Mouse (Mus musculus) thymus, postnatal 14 days (tissue): ENCODE results near the gene Tceanc.

Experiments
- DNase-seq: peaks from one replicate; pipeline ENCODE4 v3.0.0; 2021

The Tceanc gene

GRCm38 (mm10) chrX:166518345-166518744 lies at the start of gene Tceanc:
Tceanc (minus strand) TSS chrX:166518567.
- DNase-seq = no peak

- DNase-seq = no peak
These were observed 47.6 kb upstream of the Tceanc start for GRCm38 (mm10) chrX:166565983-166566382.

- DNase-seq = no peak
These were observed 47.0 kb upstream of the Tceanc start for GRCm38 (mm10) chrX:166565401-166565800.

GRCm38 (mm10) chrX:166564900-166565299 lies 46.5 kb upstream of the Tceanc start:
- DNase-seq = no peak

- DNase-seq = no peak
These were observed 41.0 kb upstream of the Tceanc start for GRCm38 (mm10) chrX:166559333-166559732.

GRCm38 (mm10) chrX:166552355-166552754 lies 34.0 kb upstream of the Tceanc start:
- DNase-seq = no peak

GRCm38 (mm10) chrX:166546495-166546894 lies 28.1 kb upstream of the Tceanc start:
- no peak for DNase-seq

GRCm38 (mm10) chrX:166535138-166535537 lies 16.8 kb upstream of the Tceanc start:
- DNase-seq = no peak

- no peak for DNase-seq
These were observed 15.1 kb upstream of the Tceanc start for GRCm38 (mm10) chrX:166533432-166533831.

- DNase-seq = no peak
These were observed 13.3 kb upstream of the Tceanc start for GRCm38 (mm10) chrX:166531671-166532070.

GRCm38 (mm10) chrX:166528126-166528525 lies 9.8 kb upstream of the Tceanc start:
- no peak for DNase-seq

- no peak for DNase-seq
These were observed 7.4 kb upstream of the Tceanc start for GRCm38 (mm10) chrX:166525637-166526315.

GRCm38 (mm10) chrX:166520782-166521181 lies 2.4 kb upstream of the Tceanc start:
- no peak for DNase-seq

GRCm38 (mm10) chrX:166516631-166517030 lies 1.7 kb downstream of the Tceanc start:
- no peak for DNase-seq

- DNase-seq = no peak
These were observed 2.4 kb downstream of the Tceanc start for GRCm38 (mm10) chrX:166515923-166516322.

GRCm38 (mm10) chrX:166514035-166514434 lies 4.3 kb downstream of the Tceanc start:
- peak; percentile 41 for DNase-seq

GRCm38 (mm10) chrX:166512071-166512470 lies 6.3 kb downstream of the Tceanc start:
- DNase-seq = no peak

GRCm38 (mm10) chrX:166511107-166511506 lies 7.3 kb downstream of the Tceanc start:
- DNase-seq = no peak

- DNase-seq = peak; percentile 94
These were observed 8.3 kb downstream of the Tceanc start for GRCm38 (mm10) chrX:166509761-166510738.

- no peak for DNase-seq
These were observed 13.9 kb downstream of the Tceanc start for GRCm38 (mm10) chrX:166504421-166504820.

- DNase-seq = no peak
These were observed 18.7 kb downstream of the Tceanc start for GRCm38 (mm10) chrX:166499496-166500190.

GRCm38 (mm10) chrX:166497771-166498170 lies 20.6 kb downstream of the Tceanc start:
- no peak for DNase-seq

GRCm38 (mm10) chrX:166495052-166495451 lies 23.3 kb downstream of the Tceanc start:
- DNase-seq = no peak
